Mouse (Mus musculus): ENCODE measurements around the gene Gria4. TPM values are rescaled to one million over a fixed set of nuclear protein-coding genes. Genes with fewer than 3 reads are reported as not detected.
"Not testable (repeated sequence)": the region's sequence is repeated elsewhere in the genome, so short reads cannot be mapped to it uniquely, and the experiment has no call there.

The Gria4 gene
- polyA plus RNA-seq, 1 experiment from 2014 or later: 2.1 TPM

GRCm38 (mm10) chr9:4470791-4471190 is 325.2 kb downstream of the Gria4 start:
- ATAC-seq (replicated peaks; ENCODE audit: insufficient number of reproducible peaks, low FRiP score, low TSS enrichment, low read depth) (no peak), DNase-seq (ENCODE audit: low spot score) (no peak)
- Histone ChIP-seq H3K4me1 (ENCODE audit: control insufficient read depth, insufficient read depth, low read length) (no peaks in the 10 kb centered on the region), H3K27me3 (ENCODE audit: control insufficient read depth, insufficient read depth, low read length) (no peaks in the 10 kb centered on the region), H3K27ac (replicated peaks; ENCODE audit: low read depth, low read length) (no peak overlapping the region), H3K4me2 (ENCODE audit: low read depth, low read length) (no peak overlapping the region), H3K36me3 (replicated peaks; ENCODE audit: control insufficient read depth, insufficient read depth, low read depth, low read length) (no peaks in the 10 kb centered on the region), H3K9me3 (replicated peaks; ENCODE audit: control insufficient read depth, low read length) (no peaks in the 10 kb centered on the region), H3K4me3 (ENCODE audit: low read depth, low read length) (no peak overlapping the region), H3K9ac (replicated peaks; ENCODE audit: low read length) (no peak overlapping the region)
- 69% methylated on average over 2 of the region's 2 CpGs for WGBS

- no peak overlapping the region for H3K27ac ChIP-seq (replicated peaks; ENCODE audit: low read depth, low read length)
- H3K9ac ChIP-seq (replicated peaks; ENCODE audit: low read length): no peak overlapping the region
- H3K27me3 ChIP-seq (ENCODE audit: control insufficient read depth, insufficient read depth, low read length): no peaks in the 10 kb centered on the region
- 19% methylated on average over 1 of the region's 1 CpGs for WGBS
- no peaks in the 10 kb centered on the region for H3K36me3 ChIP-seq (replicated peaks; ENCODE audit: control insufficient read depth, insufficient read depth, low read depth, low read length)
- DNase-seq (ENCODE audit: low spot score) (peak; percentile 22), ATAC-seq (replicated peaks; ENCODE audit: insufficient number of reproducible peaks, low FRiP score, low TSS enrichment, low read depth) (no peak; the same call in 1 of the 2 replicates)
- no peak overlapping the region for H3K4me2 ChIP-seq (ENCODE audit: low read depth, low read length)
- H3K4me1 ChIP-seq (ENCODE audit: control insufficient read depth, insufficient read depth, low read length): no peaks in the 10 kb centered on the region
- H3K9me3 ChIP-seq (replicated peaks; ENCODE audit: control insufficient read depth, low read length): no peaks in the 10 kb centered on the region
- no peak overlapping the region for H3K4me3 ChIP-seq (ENCODE audit: low read depth, low read length)
These were observed 336.5 kb downstream of the Gria4 start for GRCm38 (mm10) chr9:4459456-4460070.

DNA sequence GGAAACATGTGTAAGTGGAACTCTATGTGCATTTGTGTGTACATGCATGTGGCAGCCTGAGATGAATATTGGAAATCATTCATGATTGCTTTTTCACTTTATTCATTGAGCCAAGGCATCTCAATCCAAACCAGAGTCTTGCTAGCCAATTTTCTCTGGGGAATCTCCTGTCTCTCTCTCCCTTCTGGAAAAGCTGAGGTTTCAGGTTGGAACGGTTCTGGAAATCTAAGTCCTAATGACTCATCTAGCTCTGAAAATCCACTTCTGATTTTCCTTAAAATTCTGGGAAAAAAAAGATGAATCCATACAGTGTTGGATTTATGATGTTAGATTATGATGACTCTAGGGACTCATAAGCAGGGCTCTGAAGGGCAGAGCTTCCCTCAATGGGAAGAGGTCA is 337.8 kb downstream of the Gria4 start:
- H3K36me3 ChIP-seq (replicated peaks; ENCODE audit: control insufficient read depth, insufficient read depth, low read depth, low read length): no peaks in the 10 kb centered on the region
- 77% methylated on average over 1 of the region's 1 CpGs for WGBS
- ATAC-seq (replicated peaks; ENCODE audit: insufficient number of reproducible peaks, low FRiP score, low TSS enrichment, low read depth): no peak
- DNase-seq (ENCODE audit: low spot score): no peak
- H3K27me3 ChIP-seq (ENCODE audit: control insufficient read depth, insufficient read depth, low read length): no peaks in the 10 kb centered on the region
- H3K4me3 ChIP-seq (ENCODE audit: low read depth, low read length): no peak overlapping the region
- no peaks in the 10 kb centered on the region for H3K4me1 ChIP-seq (ENCODE audit: control insufficient read depth, insufficient read depth, low read length)
- no peak overlapping the region for H3K27ac ChIP-seq (replicated peaks; ENCODE audit: low read depth, low read length)
- H3K4me2 ChIP-seq (ENCODE audit: low read depth, low read length): no peak overlapping the region
- no peak overlapping the region for H3K9ac ChIP-seq (replicated peaks; ENCODE audit: low read length)
- no peaks in the 10 kb centered on the region for H3K9me3 ChIP-seq (replicated peaks; ENCODE audit: control insufficient read depth, low read length)

DNA sequence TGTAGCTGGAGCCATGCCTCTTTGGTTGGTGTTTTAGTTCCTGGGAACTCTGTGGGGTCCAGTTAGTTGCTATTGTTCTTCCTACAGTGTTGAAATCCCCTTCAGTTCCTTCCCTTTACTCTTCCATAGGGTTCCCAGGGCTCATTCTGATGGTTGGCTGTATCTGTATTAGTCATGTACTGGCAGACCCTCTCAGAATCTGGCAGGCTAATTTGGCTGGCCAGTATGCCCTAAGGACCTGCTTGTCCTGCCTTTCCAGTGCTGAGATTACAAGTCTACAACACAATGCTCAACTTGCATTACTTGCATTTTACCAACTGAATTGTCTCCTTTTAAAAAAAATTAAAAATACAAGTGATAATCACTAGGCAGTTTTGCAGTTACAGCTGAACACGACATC is 338.4 kb downstream of the Gria4 start:
- no peaks in the 10 kb centered on the region for H3K4me1 ChIP-seq (ENCODE audit: control insufficient read depth, insufficient read depth, low read length)
- H3K9ac ChIP-seq (replicated peaks; ENCODE audit: low read length): no peak overlapping the region
- H3K27me3 ChIP-seq (ENCODE audit: control insufficient read depth, insufficient read depth, low read length): no peaks in the 10 kb centered on the region
- H3K4me2 ChIP-seq (ENCODE audit: low read depth, low read length): no peak overlapping the region
- H3K27ac ChIP-seq (replicated peaks; ENCODE audit: low read depth, low read length): no peak overlapping the region
- no peaks in the 10 kb centered on the region for H3K36me3 ChIP-seq (replicated peaks; ENCODE audit: control insufficient read depth, insufficient read depth, low read depth, low read length)
- ATAC-seq (replicated peaks; ENCODE audit: insufficient number of reproducible peaks, low FRiP score, low TSS enrichment, low read depth) (no peak), DNase-seq (ENCODE audit: low spot score) (no peak)
- H3K9me3 ChIP-seq (replicated peaks; ENCODE audit: control insufficient read depth, low read length): no peaks in the 10 kb centered on the region
- WGBS: 84% methylated on average over 1 of the region's 1 CpGs
- H3K4me3 ChIP-seq (ENCODE audit: low read depth, low read length): no peak overlapping the region

- DNase-seq (ENCODE audit: low spot score) (peak; percentile 69), ATAC-seq (replicated peaks; ENCODE audit: insufficient number of reproducible peaks, low FRiP score, low TSS enrichment, low read depth) (peak; percentile 52; the same call in 1 of the 2 replicates)
- no peaks in the 10 kb centered on the region for H3K36me3 ChIP-seq (replicated peaks; ENCODE audit: control insufficient read depth, insufficient read depth, low read depth, low read length)
- H3K4me3 ChIP-seq (ENCODE audit: low read depth, low read length): no peak overlapping the region
- H3K9me3 ChIP-seq (replicated peaks; ENCODE audit: control insufficient read depth, low read length): no peaks in the 10 kb centered on the region
- H3K9ac ChIP-seq (replicated peaks; ENCODE audit: low read length): no peak overlapping the region
- WGBS: 27% methylated on average over 2 of the region's 2 CpGs
- H3K4me1 ChIP-seq (ENCODE audit: control insufficient read depth, insufficient read depth, low read length): no peaks in the 10 kb centered on the region
- H3K27ac ChIP-seq (replicated peaks; ENCODE audit: low read depth, low read length): no peak overlapping the region
- no peaks in the 10 kb centered on the region for H3K27me3 ChIP-seq (ENCODE audit: control insufficient read depth, insufficient read depth, low read length)
- H3K4me2 ChIP-seq (ENCODE audit: low read depth, low read length): no peak overlapping the region
These were observed 353.1 kb downstream of the Gria4 start for GRCm38 (mm10) chr9:4442908-4443307.

GRCm38 (mm10) chr9:4400801-4401200 is 395.2 kb downstream of the Gria4 start:
- WGBS: 90% methylated on average over 11 of the region's 11 CpGs
- H3K27ac ChIP-seq (replicated peaks; ENCODE audit: low read depth, low read length); H3K4me2 ChIP-seq (ENCODE audit: low read depth, low read length); H3K36me3 ChIP-seq (replicated peaks; ENCODE audit: control insufficient read depth, insufficient read depth, low read depth, low read length); H3K27me3 ChIP-seq (ENCODE audit: control insufficient read depth, insufficient read depth, low read length); H3K4me3 ChIP-seq (ENCODE audit: low read depth, low read length); H3K9ac ChIP-seq (replicated peaks; ENCODE audit: low read length); DNase-seq (ENCODE audit: low spot score); H3K9me3 ChIP-seq (replicated peaks; ENCODE audit: control insufficient read depth, low read length); H3K4me1 ChIP-seq (ENCODE audit: control insufficient read depth, insufficient read depth, low read length); ATAC-seq (replicated peaks; ENCODE audit: insufficient number of reproducible peaks, low FRiP score, low TSS enrichment, low read depth): not testable (repeated sequence)

DNA sequence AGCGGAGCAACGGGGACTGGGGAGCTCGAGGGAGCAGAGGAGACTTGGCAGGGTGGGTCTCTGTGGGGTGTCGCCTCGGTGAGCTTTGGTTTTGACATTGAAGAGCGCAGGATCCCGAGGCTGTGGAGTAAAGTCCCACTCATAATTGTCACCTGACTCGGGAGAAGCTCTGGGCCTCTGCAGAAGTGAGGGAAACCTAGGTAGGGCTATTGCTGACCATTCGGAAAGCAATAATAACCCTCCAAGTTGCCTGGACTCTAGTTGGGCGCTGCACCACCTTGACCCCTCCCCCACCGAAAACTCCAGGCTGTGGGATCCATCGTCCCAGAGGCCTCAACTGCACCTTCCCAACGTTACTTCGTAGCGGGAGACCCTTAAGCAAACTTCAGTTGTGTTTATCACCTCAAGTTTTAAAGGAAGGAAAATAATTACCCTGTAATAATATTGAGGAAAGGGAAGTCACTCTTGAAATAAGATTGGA is 419.4 kb downstream of the Gria4 start:
- Histone ChIP-seq H3K36me3 (replicated peaks; ENCODE audit: control insufficient read depth, insufficient read depth, low read depth, low read length) (no peaks in the 10 kb centered on the region), H3K27me3 (ENCODE audit: control insufficient read depth, insufficient read depth, low read length) (no peaks in the 10 kb centered on the region), H3K4me1 (ENCODE audit: control insufficient read depth, insufficient read depth, low read length) (no peaks in the 10 kb centered on the region), H3K4me2 (ENCODE audit: low read depth, low read length) (peak overlapping the region; percentile 34), H3K4me3 (ENCODE audit: low read depth, low read length) (peak overlapping the region; percentile 50), H3K27ac (replicated peaks; ENCODE audit: low read depth, low read length) (no peak overlapping the region), H3K9ac (replicated peaks; ENCODE audit: low read length) (peak overlapping the region; percentile 27), H3K9me3 (replicated peaks; ENCODE audit: control insufficient read depth, low read length) (no peaks in the 10 kb centered on the region)
- 3% methylated on average over 15 of the region's 15 CpGs for whole genome bisulfite sequencing
- ATAC-seq (replicated peaks; ENCODE audit: insufficient number of reproducible peaks, low FRiP score, low TSS enrichment, low read depth): no peak
- peak; percentile 38 for DNase-seq (ENCODE audit: low spot score)

- WGBS: 3% methylated on average over 31 of the region's 31 CpGs
- Histone ChIP-seq H3K27me3 (ENCODE audit: control insufficient read depth, insufficient read depth, low read length) (no peaks in the 10 kb centered on the region), H3K9ac (replicated peaks; ENCODE audit: low read length) (peak within 1 kb of the TSS; percentile 63), H3K36me3 (replicated peaks; ENCODE audit: control insufficient read depth, insufficient read depth, low read depth, low read length) (no peaks in the 10 kb centered on the region), H3K4me1 (ENCODE audit: control insufficient read depth, insufficient read depth, low read length) (no peaks in the 10 kb centered on the region), H3K4me2 (ENCODE audit: low read depth, low read length) (peak within 1 kb of the TSS; percentile 45), H3K9me3 (replicated peaks; ENCODE audit: control insufficient read depth, low read length) (no peaks in the 10 kb centered on the region), H3K4me3 (ENCODE audit: low read depth, low read length) (peak within 1 kb of the TSS; percentile 50), H3K27ac (replicated peaks; ENCODE audit: low read depth, low read length) (no peak within 1 kb of the TSS)
- ATAC-seq (replicated peaks; ENCODE audit: insufficient number of reproducible peaks, low FRiP score, low TSS enrichment, low read depth): peak; percentile 100
- peak; percentile 99 for DNase-seq (ENCODE audit: low spot score)
These were observed 420.0 kb downstream of the Gria4 start, which contains the start of gene Msantd4 for GRCm38 (mm10) chr9:4375828-4376639. TSS of gene Msantd4 (plus strand) at chr9:4376562.
